Mouse (Mus musculus) kidney, adult 8-10 months (tissue): ENCODE results near the gene Dgcr2.
A peak's percentile ranks its signal among the peaks of the same experiment; 100 is the strongest.

Experiments used
- DNase-seq, 2 experiments: peaks; one replicate each; pipeline ENCODE4 v3.0.0; 2022

The Dgcr2 gene

GRCm38 (mm10) chr16:17806581-17807191, 91.7 kb downstream of the Dgcr2 start:
- DNase-seq = no peak

GRCm38 (mm10) chr16:17804982-17805381, 93.4 kb downstream of the Dgcr2 start:
- no peak for DNase-seq

- no peak for DNase-seq
These were observed 93.9 kb downstream of the Dgcr2 start for GRCm38 (mm10) chr16:17804449-17804912.

GRCm38 (mm10) chr16:17803675-17804448, 94.5 kb downstream of the Dgcr2 start:
- no peak for DNase-seq

- DNase-seq = peak in 1 of 2 experiments; percentile 24
These were observed 95.3 kb downstream of the Dgcr2 start for GRCm38 (mm10) chr16:17802839-17803674.

GRCm38 (mm10) chr16:17802456-17802838, 95.9 kb downstream of the Dgcr2 start:
- DNase-seq = no peak

- no peak for DNase-seq
These were observed 96.4 kb downstream of the Dgcr2 start for GRCm38 (mm10) chr16:17801777-17802455.

- no peak for DNase-seq
These were observed 98.8 kb downstream of the Dgcr2 start for GRCm38 (mm10) chr16:17799584-17799983.

GRCm38 (mm10) chr16:17798321-17799180, 99.8 kb downstream of the Dgcr2 start:
- peak; percentile 24 to 58 for DNase-seq

- DNase-seq = no peak
These were observed 100.5 kb downstream of the Dgcr2 start for GRCm38 (mm10) chr16:17797812-17798311.

GRCm38 (mm10) chr16:17796971-17797811, 101.2 kb downstream of the Dgcr2 start, which contains the start of gene Scarf2:
Gene Scarf2 (plus strand): TSS chr16:17797282.
- DNase-seq = no peak

GRCm38 (mm10) chr16:17796519-17796918, 101.8 kb downstream of the Dgcr2 start:
- DNase-seq = no peak

GRCm38 (mm10) chr16:17795643-17796042, 102.7 kb downstream of the Dgcr2 start:
- DNase-seq = no peak

GRCm38 (mm10) chr16:17794047-17794446, 104.3 kb downstream of the Dgcr2 start:
- DNase-seq = no peak

- no peak for DNase-seq
These were observed 105.6 kb downstream of the Dgcr2 start for GRCm38 (mm10) chr16:17792728-17793127.
